Mouse (Mus musculus) C2C12 (cell line): ENCODE data around the gene Tradd. TPM values are rescaled to one million over a fixed set of nuclear protein-coding genes. Genes with fewer than 3 reads are reported as not detected.

ENCODE experiments used
- H3K27me3 ChIP-seq: one replicate; pipeline ENCODE4 v1.6.1; 2011; ENCODE audit not compliant: control insufficient read depth, insufficient read depth, insufficient read length
- H3K36me3 ChIP-seq: one replicate; pipeline ENCODE4 v1.6.1; 2011; ENCODE audit not compliant: control insufficient read depth, insufficient read depth
- H3K4me3 ChIP-seq: one replicate; pipeline ENCODE4 v1.5.1; 2011; ENCODE audit warnings: mild to moderate bottlenecking, control low read depth; ENCODE audit not compliant: poor library complexity, insufficient read depth, severe bottlenecking
- H3K79me2 ChIP-seq: one replicate; pipeline ENCODE4 v1.6.1; 2011; ENCODE audit not compliant: control insufficient read depth, insufficient read depth
- H3K79me3 ChIP-seq: one replicate; pipeline ENCODE4 v1.6.1; 2011; ENCODE audit warnings: low read depth, control low read depth
- H3ac ChIP-seq: one replicate; pipeline ENCODE3; 2011; ENCODE audit warnings: low read depth; ENCODE audit not compliant: control insufficient read depth, insufficient read length
- CEBPB ChIP-seq: IDR thresholded peaks from one replicate; pipeline ENCODE4 v1.6.1; 2011; ENCODE audit warnings: low read depth, mild to moderate bottlenecking, control low read depth, moderate library complexity
- CTCF ChIP-seq: IDR thresholded peaks from one replicate; pipeline ENCODE4 v1.5.1; 2011; ENCODE audit not compliant: control insufficient read depth, insufficient read depth, insufficient read length
- FOSL1 ChIP-seq: IDR thresholded peaks from one replicate; pipeline ENCODE4 v1.8.0; 2011; ENCODE audit warnings: mild to moderate bottlenecking, low read length; ENCODE audit not compliant: poor library complexity, insufficient read depth, severe bottlenecking
- MAX ChIP-seq: IDR thresholded peaks from one replicate; pipeline ENCODE4 v1.6.1; 2011; ENCODE audit warnings: mild to moderate bottlenecking, control low read depth
- MYOD1 ChIP-seq: IDR thresholded peaks from one replicate; pipeline ENCODE4 v1.6.1; 2011; ENCODE audit warnings: low read depth; ENCODE audit not compliant: control insufficient read depth, insufficient read length
- MYOG ChIP-seq: IDR thresholded peaks from one replicate; pipeline ENCODE4 v1.6.1; 2011; ENCODE audit not compliant: control insufficient read depth, insufficient read length; ENCODE audit errors: extremely low read depth
- USF1 ChIP-seq: IDR thresholded peaks from one replicate; pipeline ENCODE4 v1.6.1; 2011; ENCODE audit warnings: low read depth, mild to moderate bottlenecking, control low read depth, moderate library complexity
- polyA plus RNA-seq: library from polyadenylated mRNA; unstranded; fragments of >200 nt; fragmentation: generic; extraction: Trizol; gene quantifications from one replicate; pipeline ENCODE4 v1.2.1, GENCODE M21; 2012; ENCODE audit warnings: missing spikeins

Tradd gene
- polyA plus RNA-seq, 1 experiment, result 27.3 TPM

GRCm38 (mm10) chr8:105290554-105291314 is 26.3 kb upstream of the Tradd start:
- H3K79me2 ChIP-seq, result peaks cover 30% of the 10 kb centered on the region
- H3K4me3 ChIP-seq, result no peak overlapping the region
- peak; percentile 89 for TF ChIP-seq CTCF
- peak; percentile 72 for TF ChIP-seq MAX
- no peak for TF ChIP-seq CEBPB
- H3K27me3 ChIP-seq, result no peaks in the 10 kb centered on the region
- peaks cover 14% of the 10 kb centered on the region for H3K79me3 ChIP-seq
- H3K36me3 ChIP-seq, result no peaks in the 10 kb centered on the region
- no peak overlapping the region for H3ac ChIP-seq

- Histone ChIP-seq H3ac (peak within 1 kb of the TSS; percentile 63), H3K4me3 (peak within 1 kb of the TSS; percentile 39), H3K27me3 (no peaks in the 10 kb centered on the region), H3K36me3 (peaks cover 5% of the 10 kb centered on the region), H3K79me2 (peaks cover 30% of the 10 kb centered on the region), H3K79me3 (peaks cover 14% of the 10 kb centered on the region)
- TF ChIP-seq CTCF (peak; percentile 94), USF1 (no peak), MAX (peak; percentile 83)
Observed at GRCm38 (mm10) chr8:105289805-105290460, 25.5 kb upstream of the Tradd start, which contains the start of gene 4931428F04Rik. 4931428F04Rik (minus strand) TSS chr8:105289864.

GRCm38 (mm10) chr8:105288958-105289732 is 24.7 kb upstream of the Tradd start:
- Histone ChIP-seq H3K79me2 (peaks cover 30% of the 10 kb centered on the region), H3K36me3 (peaks cover 5% of the 10 kb centered on the region), H3K27me3 (no peaks in the 10 kb centered on the region), H3K79me3 (peaks cover 14% of the 10 kb centered on the region), H3K4me3 (peak overlapping the region; percentile 39), H3ac (peak overlapping the region; percentile 63)
- TF ChIP-seq CEBPB (no peak), MYOD1 (no peak), FOSL1 (no peak), CTCF (peak; percentile 2), MAX (peak; percentile 37), MYOG (no peak), USF1 (no peak)

GRCm38 (mm10) chr8:105288231-105288630 is 23.8 kb upstream of the Tradd start:
- Histone ChIP-seq H3K79me2 (peaks cover 30% of the 10 kb centered on the region), H3K36me3 (peaks cover 5% of the 10 kb centered on the region), H3K4me3 (peak overlapping the region; percentile 39), H3K27me3 (no peaks in the 10 kb centered on the region), H3ac (no peak overlapping the region), H3K79me3 (peaks cover 14% of the 10 kb centered on the region)
- TF ChIP-seq USF1, result no peak
- no peak for TF ChIP-seq CEBPB
- TF ChIP-seq MAX, result no peak
- TF ChIP-seq CTCF, result no peak
- no peak for TF ChIP-seq MYOG
- TF ChIP-seq FOSL1, result no peak
- no peak for TF ChIP-seq MYOD1

GRCm38 (mm10) chr8:105286907-105287306 is 22.5 kb upstream of the Tradd start:
- no peaks in the 10 kb centered on the region for H3K27me3 ChIP-seq

More at GRCm38 (mm10) chr8:105286907-105287306, 22.5 kb upstream of the Tradd start:
- Histone ChIP-seq H3ac (no peak overlapping the region), H3K4me3 (no peak overlapping the region), H3K79me3 (peaks cover 14% of the 10 kb centered on the region), H3K36me3 (peaks cover 15% of the 10 kb centered on the region), H3K79me2 (peaks cover 30% of the 10 kb centered on the region)
- TF ChIP-seq FOSL1, result no peak
- TF ChIP-seq CEBPB, result no peak
- no peak for TF ChIP-seq USF1
- TF ChIP-seq MYOG, result no peak
- no peak for TF ChIP-seq MAX
- TF ChIP-seq CTCF, result no peak
- no peak for TF ChIP-seq MYOD1
